Mouse (Mus musculus): Measurements from ENCODE around the gene Snrk. TPM values are rescaled to one million over a fixed set of nuclear protein-coding genes. Genes with fewer than 3 reads are reported as not detected.

Snrk gene
- 100 to 1,000 TPM in 2 of 4 experiments, 10 to 100 TPM in 2; 96.1 to 111 (median 104) TPM for total RNA-seq (2022)

DNA sequence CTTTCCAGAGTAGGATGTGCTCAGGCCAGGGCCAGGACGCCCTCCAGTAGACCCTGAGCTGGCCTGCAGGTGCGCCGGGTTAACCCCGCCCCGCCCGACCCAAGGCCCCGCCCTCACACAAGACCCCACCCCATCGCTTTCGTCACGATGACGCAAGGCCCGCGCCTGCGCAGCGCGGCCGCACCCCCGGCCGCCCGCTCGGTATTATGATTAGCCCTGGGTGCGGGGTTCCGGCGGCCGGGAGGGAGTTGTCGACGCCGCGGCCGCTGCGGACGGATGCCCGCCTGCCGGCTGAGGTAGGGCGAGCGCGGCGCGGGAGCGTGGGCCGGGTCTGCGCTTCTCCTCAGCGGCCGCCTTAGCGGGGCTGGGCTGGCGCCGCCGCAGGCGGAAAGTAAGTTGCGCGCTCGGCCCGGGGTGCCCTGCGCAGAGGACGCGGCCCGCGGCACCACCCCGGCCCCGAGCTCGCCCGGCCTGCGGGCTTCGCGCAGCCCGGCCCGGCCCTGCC, at the start of gene Snrk:
Gene Snrk, plus strand, starts transcription at position 155 of the 505 bp plus-strand sequence.
- DNase-seq (ENCODE audit: low spot score in 2 of 2), result peak; percentile 78 to 84

DNA sequence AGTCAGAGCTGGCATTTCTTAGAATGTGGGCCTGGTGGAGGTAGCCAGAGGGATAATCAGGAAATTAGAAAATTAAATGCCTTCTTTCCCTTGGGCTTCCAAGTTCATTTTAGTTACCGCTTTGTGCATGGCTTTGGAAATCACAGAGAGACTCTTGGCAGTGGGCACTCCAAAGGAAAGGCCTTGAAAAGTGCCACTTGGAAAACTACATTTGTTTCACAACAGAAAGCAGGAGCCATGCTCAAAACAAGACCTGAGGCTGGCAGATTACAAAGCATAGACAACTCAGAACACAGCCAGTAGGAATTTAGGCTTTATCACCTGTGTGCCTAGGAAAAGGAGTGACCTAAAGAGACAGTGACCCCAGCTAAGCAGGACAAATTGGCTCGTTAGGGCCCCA, 49.4 kb upstream of the Snrk start:
- no peak for DNase-seq (ENCODE audit: low spot score in 2 of 2)

DNA sequence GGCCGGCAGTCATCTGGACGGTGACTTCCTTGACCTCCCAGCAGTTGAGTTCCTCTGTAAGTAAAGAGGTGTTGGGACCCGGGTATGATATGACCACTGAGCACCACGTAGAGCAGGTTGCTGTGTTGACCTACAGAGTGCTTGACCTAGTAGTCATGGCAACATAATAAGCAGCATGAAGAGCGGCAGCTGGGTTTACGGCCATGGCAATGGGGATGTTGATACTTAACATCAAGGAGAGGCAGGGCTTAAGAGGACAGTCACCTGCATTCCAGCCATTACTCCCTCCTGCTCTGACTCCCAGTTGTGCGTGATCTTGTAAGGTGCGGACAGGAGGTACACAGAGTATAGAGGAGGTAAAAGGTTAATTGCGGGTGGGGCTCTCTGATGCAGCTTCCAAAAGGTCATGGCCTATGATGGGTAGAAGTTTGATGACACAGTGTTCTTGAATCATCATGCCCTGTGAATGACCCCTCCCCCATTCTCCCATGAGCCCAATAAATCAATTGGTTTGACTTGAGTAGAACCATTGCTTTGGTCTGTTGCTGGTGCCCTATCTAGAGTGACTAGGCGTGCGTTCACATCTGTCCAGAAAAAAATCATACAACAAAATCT, 47.4 kb upstream of the Snrk start:
- no peak for DNase-seq (ENCODE audit: low spot score in 2 of 2)

DNA sequence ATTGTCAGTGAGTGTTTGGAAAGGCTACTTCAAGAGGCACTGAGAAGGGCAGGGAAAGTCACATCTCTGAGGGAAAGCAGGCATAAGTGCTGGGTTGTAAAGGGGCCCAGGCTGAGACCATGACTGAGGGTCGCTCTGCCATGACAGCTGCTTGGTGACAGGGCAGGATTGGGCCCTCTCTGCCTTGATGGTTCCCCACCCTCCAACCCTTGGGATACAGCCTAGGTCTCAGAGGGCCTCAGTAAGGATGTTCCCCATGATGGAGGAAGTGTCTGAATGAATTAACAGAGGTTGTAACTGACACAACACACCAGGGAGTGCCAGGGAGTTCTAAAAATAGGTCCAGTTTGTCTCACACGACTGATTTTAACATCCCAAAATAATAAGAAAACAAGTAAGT, 43.1 kb upstream of the Snrk start:
- no peak for DNase-seq (ENCODE audit: low spot score in 2 of 2)

DNA sequence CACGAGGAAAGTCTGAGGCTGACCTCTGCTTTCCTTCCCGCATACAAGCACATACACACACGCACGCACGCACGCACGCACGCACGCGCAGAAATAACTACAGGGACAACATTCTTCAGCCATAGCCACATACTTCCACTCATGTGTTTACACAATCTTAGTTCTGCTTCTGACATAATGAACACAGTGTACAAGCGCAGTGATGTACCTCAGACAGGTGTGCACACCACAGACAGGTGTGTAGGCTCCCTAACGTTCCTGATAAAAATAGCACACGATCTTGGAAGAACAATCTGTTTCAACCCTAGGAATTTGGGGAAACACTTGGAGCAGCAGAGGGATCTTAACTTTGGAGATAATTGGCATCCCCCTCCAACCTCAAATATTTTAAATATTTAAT, 42.5 kb upstream of the Snrk start:
- no peak for DNase-seq (ENCODE audit: low spot score in 2 of 2)

DNA sequence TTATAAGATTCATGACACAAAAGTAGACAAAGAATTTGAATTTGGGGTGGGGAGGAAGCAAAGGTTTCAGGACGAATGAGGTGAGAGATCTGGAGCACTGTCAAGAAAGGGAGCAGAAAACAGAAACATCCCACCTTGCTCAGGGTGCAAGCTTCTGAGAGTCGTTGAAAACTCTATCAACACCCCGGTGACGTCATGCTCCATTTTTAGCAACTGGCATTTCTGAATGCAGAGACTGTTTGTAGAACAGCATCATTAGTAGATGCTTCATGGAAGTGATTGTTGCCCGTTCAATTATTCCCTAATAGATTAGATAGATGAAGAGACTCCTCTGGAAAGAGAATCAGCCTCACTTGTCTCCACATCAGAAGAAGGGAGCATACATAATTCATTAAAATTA, 38.6 kb upstream of the Snrk start:
- peak in 1 of 2 experiments; percentile 21 for DNase-seq (ENCODE audit: low spot score in 2 of 2)

DNA sequence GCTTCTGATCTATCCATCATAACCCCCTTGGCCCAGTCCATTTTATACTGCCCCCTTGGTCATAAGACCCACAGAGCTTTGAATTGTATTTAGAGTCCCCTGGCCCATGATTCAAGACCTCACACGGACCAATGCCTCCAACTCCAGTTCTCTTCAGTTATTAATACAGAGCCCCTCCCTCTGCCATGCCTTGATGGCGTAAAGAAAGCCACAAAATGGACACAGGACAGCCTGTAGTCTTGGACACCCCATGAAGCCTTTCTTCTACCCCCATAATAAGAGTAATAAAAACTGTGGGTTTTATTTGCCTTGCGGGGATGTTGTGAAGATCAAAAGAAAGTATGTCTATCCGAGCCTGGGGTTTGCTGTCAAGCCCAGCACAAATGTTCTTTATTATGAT, 33.4 kb upstream of the Snrk start:
- DNase-seq (ENCODE audit: low spot score in 2 of 2), result no peak

DNA sequence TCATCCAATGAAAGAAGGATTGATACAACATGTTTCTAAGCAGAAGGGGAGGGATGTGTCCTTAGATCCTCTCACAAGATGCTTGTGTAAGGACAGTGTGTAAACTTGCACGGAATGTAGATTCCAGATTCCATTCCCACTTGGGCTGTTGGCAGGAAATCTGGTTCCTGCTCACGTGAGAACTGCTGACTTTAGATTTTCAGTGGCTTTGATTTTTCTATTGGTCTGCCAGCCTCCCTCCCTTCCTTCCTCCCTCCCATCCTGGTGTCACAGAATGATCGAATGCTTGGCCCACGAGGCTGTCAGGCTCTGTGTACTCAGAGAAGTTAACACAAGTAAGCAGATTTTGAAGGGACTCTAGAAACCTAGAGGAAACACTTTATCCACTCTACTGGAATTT, 32.9 kb upstream of the Snrk start:
- DNase-seq (ENCODE audit: low spot score in 2 of 2), result no peak

DNA sequence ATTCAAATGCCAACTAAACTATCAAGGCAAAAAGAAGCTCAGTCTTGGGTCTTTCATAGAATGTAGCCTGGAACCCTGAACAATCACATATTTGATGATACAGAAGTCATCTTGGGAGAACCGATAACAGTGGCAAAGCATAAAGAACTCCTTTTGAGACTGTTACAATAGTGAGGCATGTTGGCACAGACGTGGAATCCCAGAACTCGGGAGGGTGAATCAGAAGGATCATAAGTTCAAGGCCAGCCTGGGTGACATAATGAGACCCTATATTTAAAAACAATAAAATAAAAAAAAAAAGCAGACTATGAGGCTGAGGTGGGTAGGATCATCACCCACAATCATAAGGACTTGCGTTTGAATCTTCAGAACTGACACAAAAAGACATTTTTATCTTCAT, 32.4 kb upstream of the Snrk start:
- no peak for DNase-seq (ENCODE audit: low spot score in 2 of 2)

DNA sequence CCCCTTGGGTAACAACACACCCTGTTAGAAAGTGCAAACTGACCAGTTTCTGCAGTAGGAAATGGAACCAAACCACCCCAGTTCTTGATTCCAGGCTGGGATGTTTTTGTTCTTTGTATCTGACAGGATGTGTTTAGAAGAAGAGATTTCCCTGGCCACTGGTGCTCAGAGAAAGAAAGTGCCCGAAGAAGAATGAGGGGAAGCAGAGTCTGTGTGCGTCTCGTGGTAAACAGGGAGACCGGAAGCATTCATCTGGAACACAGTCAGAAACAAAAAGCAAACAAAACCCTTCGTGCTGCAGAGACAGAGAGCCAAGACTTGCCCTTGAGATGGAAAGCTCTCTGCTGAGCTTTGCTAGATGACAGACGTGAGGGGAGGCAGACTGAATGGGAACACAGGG, 32.0 kb upstream of the Snrk start:
- peak; percentile 10 to 17 for DNase-seq (ENCODE audit: low spot score in 2 of 2)

DNA sequence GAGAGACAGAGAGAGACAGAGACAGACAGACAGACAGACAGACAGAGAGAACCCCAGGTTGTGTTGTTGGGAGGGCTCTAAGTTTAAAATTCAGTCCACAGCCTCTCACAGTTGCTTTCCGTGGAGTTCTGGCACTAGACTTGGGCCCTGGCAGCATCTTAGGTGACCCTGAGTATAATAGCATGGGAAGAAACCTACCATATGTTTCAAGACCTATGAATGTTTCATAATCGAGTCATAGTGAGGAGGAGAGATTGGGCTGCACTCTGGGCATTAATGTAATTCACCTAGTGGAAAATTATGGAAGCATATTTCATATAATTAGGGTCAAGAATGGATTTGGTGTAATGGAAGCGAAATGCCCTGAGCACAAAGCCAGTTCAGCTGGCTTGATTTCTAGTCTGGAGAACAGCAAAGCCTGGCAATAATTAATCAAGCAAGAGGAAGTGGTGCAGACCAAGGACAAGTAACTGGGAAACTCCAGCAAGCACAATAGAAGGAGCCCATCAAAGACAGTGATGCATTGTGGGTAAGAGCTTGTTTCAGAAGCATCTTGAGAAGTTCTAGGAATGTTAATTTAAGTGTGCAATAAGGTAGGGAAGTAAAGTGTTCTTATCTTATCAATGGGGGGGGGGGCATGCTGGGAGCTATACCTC, 31.4 kb upstream of the Snrk start:
- peak in 1 of 2 experiments; percentile 23 for DNase-seq (ENCODE audit: low spot score in 2 of 2)

DNA sequence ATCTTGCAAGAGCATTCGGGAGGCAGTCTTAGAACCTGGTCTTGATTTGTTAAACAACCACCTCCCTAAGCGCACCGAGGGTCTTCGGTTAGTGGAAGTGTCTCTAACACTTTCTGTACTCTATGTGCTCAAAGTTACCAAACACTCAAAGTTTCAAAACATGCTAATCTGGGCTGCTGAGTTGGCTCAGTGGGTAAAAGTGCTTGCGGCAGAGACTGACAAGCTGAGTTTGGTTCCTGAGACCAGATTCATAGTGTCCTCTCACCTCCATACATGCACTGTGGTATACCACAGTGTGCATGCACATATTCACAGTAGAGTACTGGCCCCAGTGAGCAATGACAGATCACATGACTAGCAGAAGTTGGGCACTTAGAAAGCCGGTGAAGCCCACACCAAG, 30.0 kb upstream of the Snrk start:
- DNase-seq (ENCODE audit: low spot score in 2 of 2), result no peak

DNA sequence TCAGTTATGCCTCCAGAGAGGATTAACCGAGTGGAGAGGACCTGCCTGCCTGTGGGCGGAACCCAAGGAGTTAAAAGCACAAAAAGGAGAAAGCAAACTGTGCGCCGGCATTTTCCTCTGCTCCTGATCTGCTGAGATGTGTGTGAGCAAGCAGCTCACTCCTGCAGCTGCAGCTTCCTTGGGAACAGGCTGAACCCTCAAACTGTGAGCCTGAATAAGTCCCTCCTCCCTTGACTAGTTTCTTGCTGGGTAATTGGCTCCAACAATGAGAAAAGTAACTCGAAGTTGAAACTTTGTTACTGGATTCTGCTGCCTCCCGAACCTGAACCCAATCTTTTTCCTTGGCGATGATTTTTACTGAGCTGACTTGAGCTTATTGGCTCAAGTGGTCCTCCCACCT, 25.9 kb upstream of the Snrk start:
- no peak for DNase-seq (ENCODE audit: low spot score in 2 of 2)

DNA sequence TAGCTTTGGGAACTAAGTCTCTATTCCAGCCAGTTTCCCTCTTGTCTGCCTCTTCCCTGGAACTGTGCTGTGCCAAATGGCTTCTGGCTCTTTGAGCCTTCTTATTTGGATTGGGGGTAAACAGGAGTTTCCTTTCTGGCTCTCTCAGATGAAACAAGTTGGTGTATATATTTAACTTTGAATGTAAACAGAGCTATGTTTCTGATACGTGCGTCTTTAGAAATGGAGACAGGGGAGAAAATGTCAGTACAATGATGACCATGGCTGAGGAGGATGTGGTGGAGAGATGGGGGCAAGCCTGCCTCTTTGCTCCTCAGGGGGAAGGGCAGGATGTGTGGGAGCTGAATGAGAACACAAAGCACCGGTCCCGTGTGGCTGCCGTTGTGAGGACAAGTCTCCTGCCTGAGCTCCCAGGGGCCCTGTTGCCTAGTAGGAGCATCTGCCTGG, 25.3 kb upstream of the Snrk start:
- no peak for DNase-seq (ENCODE audit: low spot score in 2 of 2)

DNA sequence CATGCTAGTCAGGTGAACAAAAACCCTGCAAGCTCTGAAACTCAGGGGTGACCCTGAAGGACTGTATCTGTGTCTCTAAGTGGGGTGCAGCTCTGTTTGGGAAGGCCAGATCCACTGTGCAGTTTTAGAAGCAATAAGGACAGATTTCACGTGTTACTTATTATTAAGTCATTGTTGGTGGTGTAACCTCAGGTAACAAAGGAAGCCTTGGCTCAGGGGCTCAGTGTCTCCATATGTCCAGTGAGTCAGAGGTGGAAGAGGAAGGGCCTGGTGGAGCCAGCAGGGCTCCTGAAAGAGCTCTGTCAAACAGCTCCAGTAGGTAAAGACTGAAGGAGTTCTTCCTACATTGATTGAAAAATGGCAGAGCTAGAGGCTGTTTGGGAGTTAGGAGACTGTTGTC, 22.9 kb upstream of the Snrk start:
- no peak for DNase-seq (ENCODE audit: low spot score in 2 of 2)

DNA sequence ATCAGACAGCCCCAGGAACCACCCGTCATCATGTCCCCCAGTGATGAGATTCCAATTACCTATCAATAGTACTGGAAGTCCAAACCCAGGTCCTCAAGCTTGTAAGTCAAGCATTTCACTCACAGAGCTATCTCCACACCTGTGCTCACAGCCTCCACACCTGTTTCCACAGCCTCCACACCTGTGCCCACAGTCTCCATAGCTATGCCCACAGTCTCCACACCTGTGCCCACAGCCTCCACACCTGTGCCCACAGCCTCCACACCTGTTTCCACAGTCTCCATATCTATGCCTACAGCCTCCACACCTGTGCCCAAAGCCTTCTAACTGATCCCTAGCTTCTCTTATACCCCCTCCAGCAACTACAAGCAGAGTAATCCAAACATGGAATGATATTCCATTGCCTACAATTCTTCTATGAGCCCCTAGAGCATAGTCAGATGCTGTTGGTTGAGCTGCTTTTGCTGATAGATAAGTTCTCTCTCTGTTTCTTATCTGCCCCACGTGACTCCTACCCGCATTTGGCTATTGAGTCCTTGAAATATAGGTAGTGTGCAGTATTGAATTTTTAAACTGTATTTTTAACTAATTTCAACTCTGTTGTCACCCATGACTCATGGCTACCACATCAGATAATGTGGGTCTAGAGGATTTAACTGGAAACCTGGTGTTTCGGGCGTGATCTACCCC, 20.1 kb upstream of the Snrk start:
- no peak for DNase-seq (ENCODE audit: low spot score in 2 of 2)

DNA sequence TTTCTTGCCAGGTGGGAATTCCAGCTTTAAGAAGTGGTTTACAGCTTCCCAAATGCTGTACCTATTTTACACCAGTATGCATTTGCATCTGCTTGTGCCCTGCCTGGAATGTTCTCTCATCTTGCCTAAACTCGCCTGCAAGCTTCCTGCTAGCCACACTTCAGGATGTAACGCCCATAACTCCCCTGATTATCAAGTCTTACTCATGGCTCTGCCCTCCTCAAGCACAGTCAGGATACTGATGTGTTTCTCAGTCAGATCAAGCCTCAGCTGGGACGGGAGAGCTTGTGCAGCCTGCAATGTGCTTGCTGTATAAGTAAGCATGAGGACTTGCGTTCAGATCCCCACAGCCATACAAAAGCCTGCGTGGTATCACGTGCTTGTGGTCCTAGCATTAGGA, 19.5 kb upstream of the Snrk start:
- DNase-seq (ENCODE audit: low spot score in 2 of 2), result no peak

DNA sequence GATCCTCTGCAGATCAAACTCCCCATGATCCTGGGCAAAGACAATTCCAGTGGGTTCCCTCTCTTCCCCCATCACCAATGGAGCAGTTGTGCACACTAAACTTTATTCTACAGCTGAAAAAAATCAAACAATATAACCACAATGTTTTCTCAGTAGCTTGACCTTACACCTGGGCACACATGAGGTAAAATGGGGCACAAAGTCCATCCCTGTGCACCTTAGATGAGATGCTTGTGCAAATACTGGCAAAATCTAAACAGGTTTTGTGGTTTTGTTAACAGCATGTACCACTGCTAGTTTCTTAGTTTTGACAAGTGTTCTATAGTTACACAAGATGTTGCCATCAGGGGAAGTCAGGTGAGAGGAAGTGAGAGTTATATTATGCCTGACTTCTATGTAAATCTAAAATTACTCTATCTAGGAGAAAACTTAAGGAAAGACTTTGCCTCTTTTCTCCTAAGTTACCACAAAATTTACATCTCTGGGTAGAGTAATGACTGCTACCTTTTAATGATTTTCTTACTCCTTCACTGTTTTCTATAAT, 16.4 kb upstream of the Snrk start:
- no peak for DNase-seq (ENCODE audit: low spot score in 2 of 2)

DNA sequence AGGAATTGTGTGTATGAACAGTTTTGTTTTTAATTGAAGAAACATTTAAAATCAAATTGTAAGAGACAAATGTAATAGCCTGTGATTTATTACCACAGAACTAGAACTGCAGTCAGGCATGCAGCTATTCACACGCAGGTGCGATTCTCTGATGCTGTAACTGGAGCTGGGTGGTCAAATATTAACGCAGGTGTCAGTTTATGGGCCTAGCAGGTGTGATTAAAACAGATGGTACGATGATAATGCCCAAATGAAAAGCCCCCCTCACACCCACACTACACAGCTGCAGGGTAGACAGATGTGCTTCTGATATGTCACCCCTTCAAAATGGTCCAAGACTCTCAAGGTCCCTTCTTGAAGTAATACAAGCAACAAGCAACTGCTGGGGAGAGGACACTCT, 15.9 kb upstream of the Snrk start:
- no peak for DNase-seq (ENCODE audit: low spot score in 2 of 2)

DNA sequence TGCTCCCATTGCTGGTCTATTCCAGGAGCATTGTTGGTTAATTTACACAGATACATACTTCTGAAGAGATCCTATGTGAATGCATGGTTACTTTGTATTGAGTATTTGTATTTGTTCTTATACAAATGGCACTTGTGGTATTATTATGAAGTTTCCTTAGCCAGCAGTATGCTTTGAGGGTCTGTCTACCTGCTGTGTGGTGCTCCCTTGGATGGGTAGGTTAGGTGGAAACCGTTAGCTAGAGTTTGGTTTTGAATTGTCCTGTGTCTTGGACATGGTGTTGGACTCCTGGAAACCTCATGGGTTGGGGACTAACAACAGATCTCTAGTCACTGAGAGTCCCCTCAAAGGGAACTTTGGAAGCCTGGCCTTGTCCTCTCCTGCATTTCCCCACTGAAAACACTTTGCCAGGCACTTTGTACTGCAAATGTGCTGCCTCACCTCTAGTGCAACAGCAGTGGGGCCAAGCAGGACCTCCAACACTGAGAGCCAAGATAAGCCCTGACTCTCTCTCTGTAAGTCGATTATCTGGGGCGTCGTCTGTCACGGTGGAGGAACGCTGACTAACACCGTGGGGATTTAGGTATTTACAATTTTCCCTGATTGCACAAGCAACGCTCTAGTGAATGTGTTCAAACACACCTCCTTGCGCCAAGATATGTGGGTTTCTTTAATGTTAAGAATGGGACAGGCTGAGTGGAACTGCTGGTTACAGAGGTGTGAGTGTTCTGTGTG, 13.3 kb upstream of the Snrk start:
- DNase-seq (ENCODE audit: low spot score in 2 of 2), result no peak

DNA sequence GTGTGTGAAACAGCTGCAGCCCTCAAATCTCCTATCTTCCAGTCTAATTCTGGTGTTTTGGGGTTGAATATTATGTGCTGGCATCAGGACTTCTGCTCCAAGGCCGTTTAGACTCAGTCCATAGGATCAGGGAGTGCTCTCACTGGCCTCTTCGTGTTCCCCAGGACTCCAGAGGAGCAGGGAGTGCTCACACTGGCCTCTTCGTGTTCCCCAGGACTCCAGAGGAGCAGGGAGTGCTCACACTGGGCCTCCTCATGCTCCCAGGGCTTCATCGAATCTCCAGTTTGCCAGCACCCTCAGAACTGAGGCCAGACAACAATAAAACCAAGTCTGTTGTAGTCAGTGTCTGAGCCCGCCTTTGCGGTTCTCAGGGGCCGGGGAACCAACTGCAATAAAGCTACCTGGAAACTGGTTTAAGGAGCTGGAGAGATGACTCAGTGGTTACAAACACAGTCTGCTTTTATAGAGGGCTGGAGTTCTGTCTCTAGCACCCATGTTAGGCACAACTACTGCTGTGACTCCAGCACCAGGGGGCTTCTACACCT, 12.7 kb upstream of the Snrk start:
- DNase-seq (ENCODE audit: low spot score in 2 of 2), result no peak

Measured in layer of hippocampus, adult 8-10 months (tissue).